Mouse (Mus musculus): ENCODE data around the gene Acsm1. TPM values are rescaled to one million over a fixed set of nuclear protein-coding genes. Genes with fewer than 3 reads are reported as not detected.

Gene Acsm1
- total RNA-seq, 1 experiment = not detected

GRCm38 (mm10) chr7:119638773-119639172 is 31.9 kb downstream of the Acsm1 start:
- Histone ChIP-seq H3K9ac (ENCODE audit: insufficient read depth, low read depth, low read length, poor library complexity, severe bottlenecking) (no peak overlapping the region), H3K36me3 (ENCODE audit: control insufficient read depth, insufficient read depth, low read length, poor library complexity, severe bottlenecking) (no peaks in the 10 kb centered on the region), H3K9me3 (ENCODE audit: control insufficient read depth, insufficient read depth, low read depth, low read length) (no peaks in the 10 kb centered on the region), H3K27ac (ENCODE audit: insufficient read depth, low read depth, low read length, poor library complexity, severe bottlenecking) (no peak overlapping the region), H3K4me1 (ENCODE audit: control insufficient read depth in 2 of 2, insufficient read depth in 2 of 2, low read length in 2 of 2, poor library complexity in 1 of 2) (no peaks in the 10 kb centered on the region), H3K4me3 (ENCODE audit: insufficient read depth in 1 of 2, low read depth in 1 of 2, low read length in 2 of 2, poor library complexity in 1 of 2, severe bottlenecking in 1 of 2) (no peak overlapping the region)
- in situ Hi-C loops (cut with MboI; ENCODE audit: low sequenced_read_pairs in 2 of 2, unreplicated experiment in 2 of 2) = no loop called here
- DNase-seq (ENCODE audit: low read depth, low spot score) = no peak
- TF ChIP-seq MAFK (IDR thresholded peaks at IDR 0.05; ENCODE audit: insufficient read depth, low read depth, low read length) (no peak), ZC3H11A (IDR thresholded peaks at IDR 0.05; ENCODE audit: borderline replicate concordance, low read depth, low read length) (no peak), ZNF384 (IDR thresholded peaks at IDR 0.05; ENCODE audit: low read depth, low read length) (no peak)

GRCm38 (mm10) chr7:119642307-119642706 is 35.5 kb downstream of the Acsm1 start:
- Histone ChIP-seq H3K4me1 (ENCODE audit: control insufficient read depth in 2 of 2, insufficient read depth in 2 of 2, low read length in 2 of 2, poor library complexity in 1 of 2) (no peaks in the 10 kb centered on the region), H3K27ac (ENCODE audit: insufficient read depth, low read depth, low read length, poor library complexity, severe bottlenecking) (no peak overlapping the region), H3K9me3 (ENCODE audit: control insufficient read depth, insufficient read depth, low read depth, low read length) (no peaks in the 10 kb centered on the region), H3K4me3 (ENCODE audit: insufficient read depth in 1 of 2, low read depth in 1 of 2, low read length in 2 of 2, poor library complexity in 1 of 2, severe bottlenecking in 1 of 2) (no peak overlapping the region), H3K36me3 (ENCODE audit: control insufficient read depth, insufficient read depth, low read length, poor library complexity, severe bottlenecking) (no peaks in the 10 kb centered on the region), H3K9ac (ENCODE audit: insufficient read depth, low read depth, low read length, poor library complexity, severe bottlenecking) (no peak overlapping the region)
- no peak for TF ChIP-seq ZNF384 (IDR thresholded peaks at IDR 0.05; ENCODE audit: low read depth, low read length)
- DNase-seq (ENCODE audit: low read depth, low spot score) = no peak
- in situ Hi-C loops (cut with MboI; ENCODE audit: low sequenced_read_pairs in 2 of 2, unreplicated experiment in 2 of 2) = no loop called here

GRCm38 (mm10) chr7:119667893-119668292 is 61.1 kb downstream of the Acsm1 start:
- in situ Hi-C loops (cut with MboI; ENCODE audit: low sequenced_read_pairs in 2 of 2, unreplicated experiment in 2 of 2) = no loop called here
- no peak overlapping the region for H3K27ac ChIP-seq (ENCODE audit: insufficient read depth, low read depth, low read length, poor library complexity, severe bottlenecking)
- H3K4me3 ChIP-seq (ENCODE audit: insufficient read depth in 1 of 2, low read depth in 1 of 2, low read length in 2 of 2, poor library complexity in 1 of 2, severe bottlenecking in 1 of 2) = no peak overlapping the region
- H3K9ac ChIP-seq (ENCODE audit: insufficient read depth, low read depth, low read length, poor library complexity, severe bottlenecking) = no peak overlapping the region
- DNase-seq (ENCODE audit: low read depth, low spot score) = no peak
- H3K36me3 ChIP-seq (ENCODE audit: control insufficient read depth, insufficient read depth, low read length, poor library complexity, severe bottlenecking) = no peaks in the 10 kb centered on the region
- no peaks in the 10 kb centered on the region for H3K9me3 ChIP-seq (ENCODE audit: control insufficient read depth, insufficient read depth, low read depth, low read length)
- no peaks in the 10 kb centered on the region for H3K4me1 ChIP-seq (ENCODE audit: control insufficient read depth in 2 of 2, insufficient read depth in 2 of 2, low read length in 2 of 2, poor library complexity in 1 of 2)
- TF ChIP-seq HCFC1 (IDR thresholded peaks at IDR 0.05; ENCODE audit: borderline replicate concordance, insufficient read depth, low read length) = no peak
- no peak for TF ChIP-seq ZC3H11A (IDR thresholded peaks at IDR 0.05; ENCODE audit: borderline replicate concordance, low read depth, low read length)
- TF ChIP-seq MAFK (IDR thresholded peaks at IDR 0.05; ENCODE audit: insufficient read depth, low read depth, low read length) = no peak
- no peak for TF ChIP-seq CHD2 (IDR thresholded peaks at IDR 0.05; ENCODE audit: low read depth, low read length)
- TF ChIP-seq ZNF384 (IDR thresholded peaks at IDR 0.05; ENCODE audit: low read depth, low read length) = no peak

GRCm38 (mm10) chr7:119670395-119670794 is 63.6 kb downstream of the Acsm1 start:
- TF ChIP-seq ZC3H11A (IDR thresholded peaks at IDR 0.05; ENCODE audit: borderline replicate concordance, low read depth, low read length) = no peak
- DNase-seq (ENCODE audit: low read depth, low spot score) = no peak
- in situ Hi-C loops (cut with MboI; ENCODE audit: low sequenced_read_pairs in 2 of 2, unreplicated experiment in 2 of 2) = no loop called here

GRCm38 (mm10) chr7:119670925-119671324 is 64.1 kb downstream of the Acsm1 start:
- in situ Hi-C loops (cut with MboI; ENCODE audit: low sequenced_read_pairs in 2 of 2, unreplicated experiment in 2 of 2) = no loop called here
- H3K27ac ChIP-seq (ENCODE audit: insufficient read depth, low read depth, low read length, poor library complexity, severe bottlenecking) = no peak overlapping the region

More at GRCm38 (mm10) chr7:119670395-119670794, 63.6 kb downstream of the Acsm1 start:
- H3K9ac ChIP-seq (ENCODE audit: insufficient read depth, low read depth, low read length, poor library complexity, severe bottlenecking) = no peak overlapping the region
- H3K4me1 ChIP-seq (ENCODE audit: control insufficient read depth in 2 of 2, insufficient read depth in 2 of 2, low read length in 2 of 2, poor library complexity in 1 of 2) = no peaks in the 10 kb centered on the region
- no peaks in the 10 kb centered on the region for H3K9me3 ChIP-seq (ENCODE audit: control insufficient read depth, insufficient read depth, low read depth, low read length)
- no peaks in the 10 kb centered on the region for H3K36me3 ChIP-seq (ENCODE audit: control insufficient read depth, insufficient read depth, low read length, poor library complexity, severe bottlenecking)
- H3K27ac ChIP-seq (ENCODE audit: insufficient read depth, low read depth, low read length, poor library complexity, severe bottlenecking) = no peak overlapping the region
- no peak overlapping the region for H3K4me3 ChIP-seq (ENCODE audit: insufficient read depth in 1 of 2, low read depth in 1 of 2, low read length in 2 of 2, poor library complexity in 1 of 2, severe bottlenecking in 1 of 2)

More at GRCm38 (mm10) chr7:119670925-119671324, 64.1 kb downstream of the Acsm1 start:
- no peak for TF ChIP-seq ZNF384 (IDR thresholded peaks at IDR 0.05; ENCODE audit: low read depth, low read length)
- TF ChIP-seq HCFC1 (IDR thresholded peaks at IDR 0.05; ENCODE audit: borderline replicate concordance, insufficient read depth, low read length) = no peak
- no peak for TF ChIP-seq CHD2 (IDR thresholded peaks at IDR 0.05; ENCODE audit: low read depth, low read length)
- TF ChIP-seq MAFK (IDR thresholded peaks at IDR 0.05; ENCODE audit: insufficient read depth, low read depth, low read length) = no peak
- TF ChIP-seq ZC3H11A (IDR thresholded peaks at IDR 0.05; ENCODE audit: borderline replicate concordance, low read depth, low read length) = no peak
- peak; percentile 26 for DNase-seq (ENCODE audit: low read depth, low spot score)
- Histone ChIP-seq H3K4me3 (ENCODE audit: insufficient read depth in 1 of 2, low read depth in 1 of 2, low read length in 2 of 2, poor library complexity in 1 of 2, severe bottlenecking in 1 of 2) (no peak overlapping the region), H3K9me3 (ENCODE audit: control insufficient read depth, insufficient read depth, low read depth, low read length) (no peaks in the 10 kb centered on the region), H3K9ac (ENCODE audit: insufficient read depth, low read depth, low read length, poor library complexity, severe bottlenecking) (no peak overlapping the region), H3K4me1 (ENCODE audit: control insufficient read depth in 2 of 2, insufficient read depth in 2 of 2, low read length in 2 of 2, poor library complexity in 1 of 2) (no peaks in the 10 kb centered on the region), H3K36me3 (ENCODE audit: control insufficient read depth, insufficient read depth, low read length, poor library complexity, severe bottlenecking) (no peaks in the 10 kb centered on the region)
